Mouse (Mus musculus) CH12.LX (cell line): ENCODE measurements around the gene Ablim1.

ENCODE experiments used
- CHD2 ChIP-seq: IDR thresholded peaks from 2 replicates; pipeline ENCODE4 v1.6.1; 2011; ENCODE audit warnings: low read length, improper control_type of control experiment
- CTCF ChIP-seq, 2 experiments: IDR thresholded peaks in 1 of 2; conservative IDR thresholded peaks in 1 of 2; 2 replicates each; pipeline ENCODE4 v1.5.1; 2011 to 2012; ENCODE audit warnings: low read depth in 2 of 2, low read length in 2 of 2, improper control_type of control experiment in 1 of 2, inconsistent platforms in 1 of 2, mild to moderate bottlenecking in 1 of 2, moderate library complexity in 1 of 2
- JUN ChIP-seq: IDR thresholded peaks from 2 replicates; pipeline ENCODE4 v1.6.1; 2011; ENCODE audit warnings: low read depth, mild to moderate bottlenecking, low read length, improper control_type of control experiment, moderate library complexity; ENCODE audit not compliant: insufficient read depth
- MAFK ChIP-seq: IDR thresholded peaks from 2 replicates; pipeline ENCODE4 v1.6.1; 2011; ENCODE audit warnings: low read length, improper control_type of control experiment; ENCODE audit not compliant: insufficient replicate concordance
- MYC ChIP-seq: IDR thresholded peaks from 2 replicates; pipeline ENCODE4 v1.6.1; 2011; ENCODE audit warnings: low read depth, mild to moderate bottlenecking, improper control_type of control experiment, low read length
- NELFE ChIP-seq: IDR thresholded peaks from 2 replicates; pipeline ENCODE4 v1.6.1; 2011; ENCODE audit warnings: low read depth, low read length, improper control_type of control experiment
- PAX5 ChIP-seq: IDR thresholded peaks from 2 replicates; pipeline ENCODE4 v1.6.1; 2012; ENCODE audit warnings: low read length, inconsistent platforms, mixed read lengths
- RCOR1 ChIP-seq: conservative IDR thresholded peaks from 2 replicates; pipeline ENCODE4 v1.6.1; 2012; ENCODE audit warnings: low read depth, mild to moderate bottlenecking, inconsistent platforms, low read length, improper control_type of control experiment
- TBP ChIP-seq: conservative IDR thresholded peaks from 2 replicates; pipeline ENCODE4 v1.6.1; 2011; ENCODE audit warnings: low read depth, low read length, improper control_type of control experiment
- TCF12 ChIP-seq: IDR thresholded peaks from 2 replicates; pipeline ENCODE4 v1.6.1; 2014; ENCODE audit warnings: low read depth, mild to moderate bottlenecking, inconsistent platforms, low read length, improper control_type of control experiment
- USF1 ChIP-seq: IDR thresholded peaks from 2 replicates; pipeline ENCODE4 v1.6.1; 2014; ENCODE audit warnings: low read depth, mild to moderate bottlenecking, inconsistent platforms, low read length, improper control_type of control experiment
- ZC3H11A ChIP-seq: IDR thresholded peaks from 2 replicates; pipeline ENCODE4 v1.6.1; 2012; ENCODE audit warnings: low read depth, mild to moderate bottlenecking, inconsistent platforms, low read length, improper control_type of control experiment

GRCm38 (mm10) chr19:57155121-57155884 lies 159.4 kb downstream of the Ablim1 start:
- no peak for TF ChIP-seq PAX5
- TF ChIP-seq CTCF (conservative IDR thresholded peaks at IDR 0.05 in 1 of 2, IDR thresholded peaks at IDR 0.05 in 1 of 2; ENCODE audit: low read depth in 2 of 2, low read length in 2 of 2), result no peak
- TF ChIP-seq TCF12, result no peak
- TF ChIP-seq CHD2, result no peak
- no peak for TF ChIP-seq JUN
- TF ChIP-seq NELFE, result no peak
- no peak for TF ChIP-seq USF1
- TF ChIP-seq MAFK, result no peak
- no peak for TF ChIP-seq RCOR1
- TF ChIP-seq ZC3H11A, result no peak
- no peak for TF ChIP-seq MYC
- no peak for TF ChIP-seq TBP
